Mouse (Mus musculus) left cerebral cortex, adult 11 months (tissue): ENCODE measurements around the gene Ing4.
"Not testable (repeated sequence)": the region's sequence is repeated elsewhere in the genome, so short reads cannot be mapped to it uniquely, and the experiment has no call there.

Experiments used
- DNase-seq: peaks from one replicate; pipeline ENCODE4 v3.0.0; 2022; ENCODE audit warnings: low spot score

Gene Ing4

DNA sequence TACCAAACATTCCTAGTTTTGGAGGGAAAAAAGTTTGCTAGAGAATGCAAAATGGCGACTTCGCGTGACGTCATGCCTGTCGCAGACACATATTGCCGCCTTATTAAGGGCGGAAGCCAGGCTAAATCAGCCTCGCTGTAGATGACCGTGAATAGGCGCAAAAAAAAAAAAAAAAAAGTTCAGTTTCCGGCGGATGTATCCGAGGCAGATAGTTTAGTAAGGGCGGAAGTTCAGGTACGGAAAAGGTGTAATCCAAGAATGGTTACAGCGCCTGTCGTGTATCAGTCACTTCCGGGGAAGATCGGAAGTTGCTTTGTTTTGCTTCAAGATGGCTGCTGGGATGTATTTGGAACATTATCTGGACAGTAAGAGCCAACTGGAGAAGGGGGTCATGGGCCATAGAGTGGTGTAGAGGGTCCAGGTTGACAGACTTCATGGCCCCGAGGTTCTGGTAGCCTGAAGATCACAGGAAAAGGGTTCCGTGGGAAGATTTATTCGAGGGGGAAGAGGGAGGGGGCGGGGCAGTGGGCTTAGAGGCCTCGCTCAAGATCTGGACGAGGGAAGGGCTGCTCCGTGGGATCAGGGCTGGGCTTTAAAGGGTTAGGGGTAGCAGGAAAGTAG lies at the start of gene Ing4:
Gene Ing4, plus strand, starts transcription at position 228 of the 621 bp plus-strand sequence.
- peak; percentile 90 for DNase-seq

DNA sequence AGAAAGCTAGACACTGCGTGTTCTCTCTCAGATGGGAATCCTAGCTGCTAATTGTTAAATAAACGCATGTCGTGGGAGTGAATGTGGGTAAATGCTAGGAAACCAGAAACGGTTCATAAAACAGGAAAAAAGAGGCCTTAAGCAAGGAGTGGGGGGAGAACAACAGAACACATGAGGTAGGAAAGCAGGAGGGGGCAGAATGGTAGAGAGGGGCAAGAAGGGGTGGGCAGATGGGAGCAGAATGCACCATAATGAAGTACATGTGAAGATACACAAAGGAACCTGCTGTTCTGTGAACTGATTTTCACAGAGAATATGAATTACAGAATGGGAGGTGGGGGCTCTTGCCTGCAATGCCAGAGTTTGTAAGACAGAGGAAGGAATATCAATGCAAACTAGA lies 47.3 kb upstream of the Ing4 start:
- DNase-seq, result no peak

DNA sequence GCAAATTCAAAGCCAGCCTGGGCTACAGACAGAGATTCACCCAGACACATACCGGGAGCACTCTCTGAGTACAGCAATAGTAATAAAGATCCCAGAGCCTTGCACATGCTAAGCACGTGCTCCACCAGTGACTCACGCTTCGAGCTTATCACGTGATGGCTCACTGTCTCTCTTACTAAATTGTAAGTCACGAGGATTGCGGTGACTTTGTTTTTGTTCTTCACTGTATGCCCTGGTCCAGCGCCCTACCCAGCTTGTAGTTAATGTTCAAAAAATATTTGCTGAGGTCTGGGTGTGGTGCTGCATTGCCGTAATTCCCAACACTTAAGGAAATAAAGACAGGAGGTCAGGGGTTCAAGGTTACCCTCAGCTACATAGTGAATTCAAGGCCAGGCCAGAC lies 46.2 kb upstream of the Ing4 start:
- no peak for DNase-seq

DNA sequence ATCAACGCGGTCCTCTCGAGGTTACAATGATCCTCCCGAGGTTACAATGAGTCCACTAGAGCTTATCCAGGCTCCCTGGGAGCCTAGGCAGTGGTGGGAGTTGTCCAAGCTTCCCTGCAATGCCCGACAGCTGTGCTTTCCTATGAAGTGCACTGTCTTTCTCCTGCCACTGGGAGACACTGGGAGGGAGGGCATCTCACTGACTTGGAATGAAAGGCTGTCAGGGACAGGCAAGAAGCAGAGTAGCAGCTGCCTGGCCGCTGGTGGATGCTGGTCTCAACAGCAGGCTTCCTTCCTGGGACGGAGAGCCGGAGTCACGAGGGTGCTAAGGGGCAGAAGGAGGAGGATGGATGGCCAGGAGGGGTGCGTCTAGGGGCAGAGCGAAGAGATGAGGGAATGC lies 45.7 kb upstream of the Ing4 start:
- DNase-seq, result no peak

DNA sequence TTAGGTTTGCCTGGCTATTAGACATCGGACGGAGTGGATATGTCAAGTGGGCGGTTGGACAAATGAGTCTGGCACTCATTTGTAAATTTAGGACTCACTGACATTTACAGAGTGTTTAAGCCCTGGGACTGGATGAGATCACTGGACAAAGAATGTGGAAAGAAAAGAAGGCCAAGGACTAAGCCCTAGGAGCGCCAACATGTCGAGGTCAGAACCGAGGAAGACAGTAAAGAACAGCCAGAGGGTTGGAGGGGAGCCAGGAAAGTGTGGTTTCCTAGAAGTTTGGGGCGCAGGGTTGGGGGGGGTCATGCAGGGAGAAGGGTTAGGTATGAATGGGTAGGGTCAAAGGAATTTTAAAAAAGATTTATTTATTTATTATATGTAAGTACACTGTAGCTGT lies 44.3 kb upstream of the Ing4 start:
- no peak for DNase-seq

DNA sequence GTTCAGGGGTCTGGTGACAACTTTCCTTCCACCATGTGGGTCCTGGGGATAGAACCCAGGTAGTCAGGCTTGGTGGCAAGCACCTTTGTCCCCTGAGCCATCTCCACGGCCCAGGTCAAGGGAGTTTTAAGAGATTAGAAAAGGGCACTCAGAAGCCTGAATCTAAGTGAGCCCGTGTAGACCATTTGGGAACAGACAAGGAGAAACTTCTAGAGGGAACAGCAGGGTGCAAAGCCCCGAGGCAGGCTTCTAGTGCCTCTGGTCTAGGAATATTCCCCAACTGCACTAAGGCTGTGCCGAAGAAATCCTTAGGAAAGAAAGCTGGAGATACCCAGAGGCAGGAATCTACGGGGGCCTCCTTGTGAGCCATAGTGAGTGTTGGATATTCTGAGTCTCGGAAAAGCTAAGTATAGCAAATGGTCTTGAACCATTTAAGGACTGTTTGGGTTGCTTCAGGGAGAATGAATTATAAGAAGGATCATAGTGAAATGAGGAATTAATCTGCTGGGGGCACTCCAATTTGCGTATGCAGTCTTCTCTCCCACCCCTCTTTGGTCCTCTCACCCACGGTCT lies 43.6 kb upstream of the Ing4 start:
- DNase-seq, result no peak

DNA sequence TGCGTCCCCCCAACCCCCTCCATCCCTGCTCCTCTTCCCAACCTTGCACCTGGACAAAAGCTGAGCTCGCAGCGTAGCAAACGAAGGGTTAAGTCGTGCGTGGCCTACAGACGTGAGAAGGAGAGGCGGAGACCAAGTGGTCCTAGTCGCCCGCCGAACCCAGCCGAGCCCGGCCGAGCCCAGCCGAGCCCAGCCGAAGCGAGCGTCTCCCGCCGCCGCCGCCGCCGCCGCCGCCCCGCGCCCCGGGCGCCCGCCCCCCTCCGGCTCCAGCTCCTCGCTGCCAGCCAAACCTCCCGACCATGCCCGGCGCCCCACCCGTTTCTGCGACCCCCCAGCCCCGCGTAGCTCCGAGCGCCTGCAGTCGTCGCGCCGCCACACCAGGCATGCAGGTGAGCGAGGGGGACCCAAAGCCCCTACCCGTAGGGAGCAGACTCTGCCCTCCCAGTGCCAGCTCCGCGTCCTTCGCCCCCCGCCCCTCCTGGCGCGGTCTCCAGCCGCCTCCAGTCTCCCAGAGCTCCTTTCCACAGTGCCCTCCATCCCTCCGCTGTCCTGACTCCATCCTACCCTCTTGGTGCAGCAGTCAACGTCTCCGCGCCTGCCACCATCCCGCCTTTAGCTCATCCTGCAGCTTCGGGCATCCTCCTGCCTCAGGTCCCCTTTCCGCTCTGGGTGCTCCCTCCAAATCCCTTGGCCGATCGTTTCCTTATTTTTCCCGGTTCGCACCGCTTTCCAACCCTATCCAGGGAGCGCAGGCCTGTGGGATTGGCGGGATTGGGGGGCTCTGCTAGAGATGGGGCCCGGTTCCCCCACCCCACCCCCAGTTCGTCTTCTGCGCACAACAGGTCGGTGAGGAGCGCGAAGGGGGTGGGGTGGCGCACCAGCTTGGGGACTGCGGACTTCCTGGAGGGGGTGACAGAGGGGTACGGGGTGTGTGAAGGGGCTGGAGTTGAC lies 42.7 kb upstream of the Ing4 start, which contains the start of gene Pianp:
Gene Pianp, plus strand, starts transcription at position 144 of the 951 bp plus-strand sequence.
- DNase-seq, result peak; percentile 61

DNA sequence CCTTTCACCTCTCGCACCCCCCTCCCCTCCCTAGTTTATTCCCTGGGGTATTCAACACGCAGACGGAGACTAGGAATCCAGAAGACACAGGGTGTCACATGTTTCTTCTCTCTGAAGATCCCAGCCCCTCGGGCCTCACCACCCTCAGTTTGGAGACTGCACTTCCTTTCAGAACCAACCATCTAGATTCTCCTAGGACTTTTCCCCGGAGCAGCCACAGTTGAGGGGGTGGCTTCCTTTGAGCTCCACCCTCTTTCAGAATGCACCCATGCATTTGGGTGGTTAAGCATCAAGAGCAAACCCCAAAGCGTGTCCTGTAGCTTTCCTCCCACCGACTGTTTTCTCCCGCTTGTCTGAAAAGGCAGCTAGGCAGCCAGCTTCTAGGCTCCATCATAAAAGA lies 41.5 kb upstream of the Ing4 start:
- DNase-seq, result peak; percentile 53

DNA sequence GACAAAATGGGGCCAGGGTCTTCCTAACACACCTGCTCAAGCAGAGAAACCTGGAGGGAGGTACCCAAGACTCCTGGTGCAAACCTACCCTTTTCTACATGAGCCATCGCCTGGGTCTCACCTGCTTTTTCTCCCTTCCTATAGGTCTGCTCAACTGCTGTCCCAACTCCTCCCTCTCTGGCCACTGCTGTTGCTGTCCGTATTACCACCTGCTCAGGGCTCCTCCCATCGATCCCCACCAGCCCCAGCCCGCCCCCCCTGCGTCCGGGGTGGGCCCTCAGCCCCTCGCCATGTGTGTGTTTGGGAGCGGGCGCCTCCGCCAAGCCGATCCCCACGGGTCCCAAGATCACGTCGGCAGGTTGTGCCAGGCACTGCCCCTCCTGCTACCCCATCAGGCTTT lies 40.5 kb upstream of the Ing4 start:
- no peak for DNase-seq

DNA sequence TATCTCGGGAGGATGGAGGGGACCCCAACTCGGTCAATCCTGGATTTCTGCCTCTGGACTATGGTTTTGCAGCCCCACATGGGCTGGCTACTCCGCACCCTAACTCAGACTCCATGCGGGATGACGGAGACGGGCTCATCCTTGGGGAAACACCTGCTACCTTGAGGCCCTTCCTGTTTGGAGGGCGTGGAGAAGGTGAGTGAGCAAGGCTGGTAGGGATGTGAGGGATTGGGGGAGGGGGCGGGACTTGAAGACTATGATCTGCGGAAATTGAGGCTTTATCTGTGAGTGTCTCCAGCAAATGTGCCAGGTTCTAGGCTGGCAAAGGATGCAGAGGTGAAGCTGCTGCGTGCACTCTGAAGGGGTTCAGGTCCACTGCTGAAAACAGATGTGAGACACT lies 40.0 kb upstream of the Ing4 start:
- no peak for DNase-seq

DNA sequence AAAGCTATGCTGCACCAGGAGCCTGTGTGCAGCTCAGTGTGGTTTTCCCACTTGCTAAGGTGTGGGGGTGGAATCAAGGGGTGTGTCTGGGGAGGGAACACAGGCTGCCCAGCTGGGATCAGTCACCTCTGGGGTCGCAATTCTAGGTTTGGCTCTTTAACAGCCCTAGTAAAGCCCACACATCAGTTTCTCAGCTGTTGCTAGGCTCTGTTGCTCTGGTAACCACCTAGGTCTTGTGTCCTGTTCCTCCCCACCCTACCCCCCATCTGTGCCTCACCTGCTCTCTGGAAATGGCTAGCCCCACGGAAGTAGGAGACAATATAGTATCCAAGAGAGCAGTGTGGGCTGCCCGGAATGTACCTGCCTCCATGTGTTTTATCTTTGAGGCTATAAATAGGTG lies 35.9 kb upstream of the Ing4 start:
- DNase-seq, result no peak

DNA sequence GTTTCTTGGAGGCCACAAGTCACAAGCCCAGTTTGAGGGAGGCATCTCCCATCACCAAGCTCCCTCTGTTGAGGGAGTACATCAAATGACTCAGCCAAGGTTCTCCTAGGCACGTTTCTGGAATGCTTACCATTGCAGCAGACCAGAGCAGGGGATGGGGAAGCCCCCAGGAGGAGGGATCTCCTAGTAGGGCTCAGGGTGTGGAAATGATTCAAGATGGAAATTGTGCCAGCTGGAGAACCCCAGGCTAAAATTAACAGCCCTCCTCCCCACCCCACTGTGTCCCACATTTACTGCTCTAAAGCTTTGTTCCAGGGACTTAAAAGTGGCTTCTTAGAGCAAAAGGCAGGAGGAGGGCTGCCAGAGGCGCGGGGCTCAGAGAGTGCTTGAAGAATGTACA lies 34.5 kb upstream of the Ing4 start:
- DNase-seq, result no peak

DNA sequence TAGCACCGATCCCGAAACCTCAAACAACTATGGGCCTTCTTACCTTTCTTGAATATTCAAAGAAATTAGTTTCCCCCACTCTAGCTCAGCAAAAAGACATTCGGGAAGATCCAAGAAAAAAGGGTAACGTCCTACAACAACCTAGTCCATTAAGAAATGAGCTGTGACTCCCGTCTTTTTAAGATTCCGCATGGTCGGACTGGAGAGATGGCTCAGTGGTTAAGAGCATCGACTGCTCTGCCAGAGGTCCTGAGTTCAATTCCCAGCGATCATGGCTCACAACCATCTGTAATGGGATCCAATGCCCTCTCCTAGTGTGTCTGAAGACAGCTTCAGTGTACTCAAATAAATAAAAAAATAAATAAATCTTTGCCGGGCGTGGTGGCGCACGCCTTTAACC lies 31.5 kb upstream of the Ing4 start:
- DNase-seq, result no peak

DNA sequence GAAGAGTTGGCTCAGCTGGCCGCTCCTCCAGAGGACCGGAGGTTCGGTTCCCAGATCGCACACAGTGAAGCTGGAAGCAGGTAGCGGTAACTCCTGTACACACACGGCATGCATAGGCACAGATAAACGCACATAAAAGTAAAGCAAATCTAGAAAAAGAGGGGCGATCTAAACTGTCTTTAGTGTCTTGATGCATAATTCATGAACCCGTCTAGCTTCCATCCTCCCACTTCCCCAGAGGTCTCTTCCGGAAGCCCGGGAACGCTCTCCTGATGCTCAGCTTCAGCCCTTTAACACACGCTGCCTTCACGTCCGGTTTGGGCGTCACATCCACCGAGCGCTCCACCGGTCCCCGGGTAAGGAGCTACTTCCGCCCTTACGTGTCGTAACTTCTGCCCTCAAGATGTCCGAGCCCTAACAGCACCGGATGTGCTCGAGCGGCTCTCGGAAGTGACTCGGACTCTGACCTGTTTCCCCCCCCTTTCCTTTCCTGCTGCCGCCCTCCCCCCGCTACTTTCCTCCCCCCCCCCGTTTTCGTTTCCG lies 30.9 kb upstream of the Ing4 start:
- DNase-seq, result peak; percentile 99

DNA sequence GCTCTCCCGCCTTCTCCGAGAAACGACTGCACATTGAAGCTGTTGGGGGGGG lies 30.6 kb upstream of the Ing4 start, which contains the start of gene Zfp384:
Gene Zfp384, plus strand, starts transcription at position 17 of the 52 bp plus-strand sequence.
- no peak for DNase-seq

DNA sequence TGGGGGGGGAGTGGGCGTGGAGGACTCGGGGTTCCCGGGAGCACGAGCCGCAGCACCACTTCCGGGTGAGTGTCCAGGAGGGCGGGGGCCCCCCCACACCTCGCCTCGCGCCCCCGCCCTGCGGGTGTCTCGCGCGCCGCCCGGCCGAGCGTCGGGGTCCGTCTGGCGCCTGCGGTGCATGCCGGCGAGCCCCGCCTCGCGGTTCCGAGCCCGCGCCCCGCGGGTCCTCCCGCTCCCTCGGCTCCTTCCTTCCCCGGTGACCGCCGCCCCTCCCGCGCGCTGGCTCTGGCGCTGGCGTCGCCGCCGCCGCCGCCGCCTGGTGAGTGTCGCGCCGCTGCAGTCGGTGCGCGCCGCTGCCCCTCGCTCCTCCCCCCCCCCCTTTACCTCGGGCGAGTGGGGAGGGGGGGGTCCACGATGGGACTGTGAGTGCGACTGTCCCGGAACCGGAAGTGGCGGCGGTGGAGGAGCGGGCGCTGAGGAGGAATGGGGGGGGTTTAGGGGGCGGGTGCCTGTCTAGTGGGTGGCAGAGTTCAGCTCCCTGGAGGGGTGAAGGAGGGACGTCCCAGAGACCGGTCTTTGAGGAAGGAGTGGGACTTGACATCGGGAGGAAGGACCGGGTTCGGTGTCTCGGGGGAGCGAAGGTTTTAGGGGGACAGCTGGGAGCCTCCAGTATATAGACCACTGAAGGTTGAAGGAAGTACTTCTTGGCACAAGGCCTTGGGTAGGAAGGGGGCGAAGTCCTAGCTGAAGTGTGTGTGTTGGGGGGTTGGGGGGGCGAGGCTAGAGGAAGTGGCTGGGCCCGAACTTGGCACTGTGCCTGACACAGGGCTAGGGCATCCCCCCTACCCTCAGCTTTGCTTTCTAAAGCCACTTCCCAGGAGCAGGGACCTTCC lies 30.1 kb upstream of the Ing4 start:
- DNase-seq, result no peak

DNA sequence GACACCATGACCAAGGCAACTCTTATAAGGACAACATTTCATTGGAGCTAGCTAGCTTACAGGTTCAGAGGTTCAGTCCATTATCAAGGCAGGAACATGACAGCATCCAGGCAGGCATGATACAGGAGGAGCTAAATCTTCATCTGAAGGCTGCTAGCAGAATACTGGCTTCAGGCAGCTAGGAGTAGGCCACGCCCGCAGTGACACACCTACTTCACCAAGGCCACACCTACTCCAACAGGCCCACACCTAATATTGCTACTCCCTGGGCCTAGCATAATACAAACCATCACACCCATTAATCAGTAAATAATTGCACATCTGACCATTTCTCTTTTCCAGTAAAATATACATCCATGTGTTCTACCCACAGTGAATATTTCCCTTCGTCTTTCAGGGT lies 21.9 kb upstream of the Ing4 start:
- no peak for DNase-seq

DNA sequence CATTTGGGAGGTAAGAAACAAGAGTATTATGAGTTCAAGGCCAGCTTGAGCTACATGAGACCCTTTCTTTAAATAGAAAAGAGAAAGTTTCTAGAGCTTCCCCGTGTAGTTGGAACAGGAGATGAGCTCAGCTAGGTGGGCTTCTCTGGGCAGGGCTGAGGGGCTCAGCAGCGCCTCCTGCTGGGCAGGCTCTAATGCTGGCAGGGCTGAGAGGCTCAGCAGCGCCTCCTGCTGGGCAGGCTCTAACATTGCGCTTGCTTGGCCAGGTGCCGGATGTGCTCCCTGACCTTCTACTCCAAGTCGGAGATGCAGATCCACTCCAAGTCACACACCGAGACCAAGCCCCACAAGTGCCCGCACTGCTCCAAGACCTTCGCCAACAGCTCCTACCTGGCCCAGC lies 9.0 kb upstream of the Ing4 start:
- not testable (repeated sequence) for DNase-seq

DNA sequence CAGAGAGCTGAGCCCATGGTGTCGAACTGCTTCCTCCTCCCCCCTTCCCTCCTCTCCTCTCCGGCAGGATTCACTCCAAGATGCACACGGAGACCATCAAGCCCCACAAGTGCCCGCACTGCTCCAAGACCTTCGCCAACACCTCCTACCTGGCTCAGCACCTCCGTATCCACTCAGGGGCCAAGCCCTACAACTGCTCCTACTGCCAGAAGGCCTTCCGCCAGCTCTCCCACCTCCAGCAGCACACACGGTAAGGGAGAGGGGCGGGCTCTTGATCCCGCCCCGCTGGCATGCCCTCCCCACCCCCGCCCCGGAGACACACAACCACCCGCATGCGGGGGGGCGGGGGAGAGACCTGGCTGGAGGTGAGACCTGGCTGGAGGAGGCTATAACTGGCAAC lies 8.0 kb upstream of the Ing4 start:
- DNase-seq, result no peak

DNA sequence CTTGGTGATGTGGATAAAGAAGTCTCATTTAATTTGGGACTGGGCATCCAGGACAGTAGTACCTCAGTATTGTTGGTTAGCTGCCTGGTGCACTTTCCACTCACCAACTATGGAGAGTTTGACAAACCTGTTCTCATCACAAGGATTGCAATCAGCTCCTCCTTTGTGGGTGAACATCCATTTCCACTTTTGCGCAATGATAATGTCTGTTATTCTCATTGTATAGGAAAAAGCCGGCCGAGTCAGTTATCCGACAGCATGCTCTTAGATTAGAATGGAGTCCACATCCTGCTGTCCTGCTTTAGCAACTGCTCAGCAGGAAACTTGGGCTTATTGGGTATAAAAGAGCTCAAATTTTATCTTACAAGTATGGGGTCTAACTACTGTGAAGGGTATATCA lies 894 bp upstream of the Ing4 start:
- DNase-seq, result no peak

DNA sequence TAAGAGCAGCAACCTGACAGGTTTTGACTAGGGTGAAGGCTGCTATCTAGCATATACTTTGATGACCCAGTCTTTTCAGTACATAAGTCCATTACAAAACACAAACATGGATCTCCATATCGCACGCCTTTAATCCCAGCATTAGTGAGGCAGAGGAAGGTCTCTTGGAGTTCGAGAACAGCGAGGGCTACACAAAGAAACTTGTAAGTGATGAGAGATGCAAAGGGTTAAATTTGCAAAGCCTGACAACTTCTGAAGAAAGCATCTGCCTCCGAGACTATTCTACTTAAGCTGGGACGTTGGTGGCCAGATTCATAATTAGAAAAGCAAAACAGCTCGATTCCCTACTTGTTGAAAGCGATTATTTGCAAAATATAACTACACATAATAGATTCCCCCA lies 429 bp upstream of the Ing4 start:
- no peak for DNase-seq

DNA sequence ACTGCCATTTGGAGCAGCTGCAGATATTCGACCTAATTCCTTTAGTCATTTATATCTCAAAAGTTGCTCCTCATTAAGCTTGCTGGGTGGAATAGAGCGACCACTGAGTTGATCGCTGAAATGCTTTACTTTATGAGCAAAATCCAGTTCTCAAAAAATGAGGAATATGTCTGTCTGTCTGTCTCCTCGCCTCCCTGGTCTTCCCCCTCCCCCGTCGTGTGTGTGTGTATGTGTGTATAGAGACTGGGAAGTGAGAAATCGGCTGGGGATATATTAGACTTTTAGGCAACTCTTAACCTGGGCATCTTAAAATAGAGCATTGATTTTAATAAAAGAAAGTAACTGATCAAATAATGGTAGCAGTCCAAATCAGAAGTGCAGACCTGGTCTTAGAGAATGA lies 661 bp downstream of the Ing4 start:
- DNase-seq, result no peak

DNA sequence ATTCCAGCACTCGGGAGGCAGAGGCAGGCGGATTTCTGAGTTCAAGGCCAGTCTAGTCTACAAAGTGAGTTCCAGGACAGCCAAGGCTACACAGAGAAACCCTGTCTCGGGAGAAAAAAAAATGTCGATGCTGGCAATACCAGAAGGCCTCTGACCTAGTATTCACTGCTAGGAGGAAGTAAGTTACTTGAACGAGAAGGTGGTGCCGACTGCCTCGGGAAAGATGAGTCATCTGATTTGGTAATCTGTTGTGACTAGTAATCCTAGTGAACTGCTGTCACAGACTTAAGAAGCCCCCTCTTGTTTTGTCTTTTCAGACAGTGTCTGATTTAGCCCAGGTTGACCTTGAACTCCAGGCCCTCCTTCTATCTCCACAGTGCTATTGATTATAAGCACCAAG lies 1.5 kb downstream of the Ing4 start:
- no peak for DNase-seq
